Mouse (Mus musculus): ENCODE results near the gene Pla2g6. TPM values are rescaled to one million over a fixed set of nuclear protein-coding genes. Genes with fewer than 3 reads are reported as not detected.

Gene Pla2g6
- total and polyA plus RNA-seq, 3 experiments: 9.3 to 20.9 (median 14.8) TPM

GRCm38 (mm10) chr15:79342641-79343337, 14.6 kb upstream of the Pla2g6 start:
- peak overlapping the region in 1 of 3 experiments; percentile 13 for H3K4me3 ChIP-seq (replicated peaks in 1 of 3; ENCODE audit: low read depth in 2 of 3, low read length in 2 of 3, poor library complexity in 1 of 3)
- 0 out of 2 replicates have a peak, but pooled peaks have one; percentile 24 for TF ChIP-seq MAX (IDR thresholded peaks at IDR 0.05; ENCODE audit: low read length)
- no peak for TF ChIP-seq TBP (conservative IDR thresholded peaks at IDR 0.05; ENCODE audit: low read depth, low read length)
- DNase-seq (ENCODE audit: extremely low read depth): no peak

GRCm38 (mm10) chr15:79338978-79339377, 10.8 kb upstream of the Pla2g6 start:
- TF ChIP-seq POLR2AphosphoS2 (IDR thresholded peaks at IDR 0.05; ENCODE audit: low read depth, low read length) (no peak), IRF4 (IDR thresholded peaks at IDR 0.05; ENCODE audit: low read depth, low read length) (no peak), E2F4 (IDR thresholded peaks at IDR 0.05; ENCODE audit: insufficient replicate concordance, low read depth, low read length) (no peak), MAFK (IDR thresholded peaks at IDR 0.05; ENCODE audit: insufficient replicate concordance, low read length) (no peak), JUN (IDR thresholded peaks at IDR 0.05; ENCODE audit: insufficient read depth, low read depth, low read length) (no peak), MYC (IDR thresholded peaks at IDR 0.05; ENCODE audit: low read depth, low read length) (no peak), PAX5 (IDR thresholded peaks at IDR 0.05; ENCODE audit: low read length) (no peak), RAD21 (IDR thresholded peaks at IDR 0.05; ENCODE audit: low read depth, low read length) (no peak), CTCF (conservative IDR thresholded peaks at IDR 0.05 in 1 of 2, IDR thresholded peaks at IDR 0.05 in 1 of 2; ENCODE audit: low read depth in 2 of 2, low read length in 2 of 2) (no peak), NRF1 (IDR thresholded peaks at IDR 0.05; ENCODE audit: low read depth, low read length) (no peak), UBTF (IDR thresholded peaks at IDR 0.05; ENCODE audit: low read depth, low read length) (no peak), ETS1 (conservative IDR thresholded peaks at IDR 0.05; ENCODE audit: low read depth, low read length) (no peak), GABPA (IDR thresholded peaks at IDR 0.05; ENCODE audit: insufficient replicate concordance, low read depth, low read length) (no peak)
- H3K4me3 ChIP-seq (replicated peaks in 1 of 3; ENCODE audit: low read depth in 2 of 3, low read length in 2 of 3, poor library complexity in 1 of 3): no peak overlapping the region
- dilution Hi-C loops (cut with MboI; ENCODE audit: extremely low pct_ligation_motif_present, extremely low pct_unique_long_range_greater_than_20kb, low sequenced_read_pairs): no loop called here
- peaks cover 36 to 63% of the 10 kb centered on the region in 2 experiments for H3K4me1 ChIP-seq (ENCODE audit: control insufficient read depth in 1 of 2, insufficient read depth in 2 of 2)
- DNase-seq (ENCODE audit: extremely low read depth): no peak
- peaks cover 2% of the 10 kb centered on the region for H3K9me3 ChIP-seq (replicated peaks; ENCODE audit: low read length)
- H3K79me2 ChIP-seq (replicated peaks; ENCODE audit: control insufficient read depth, extremely low read depth, insufficient read depth, poor library complexity, severe bottlenecking): no peaks in the 10 kb centered on the region
- H3K27ac ChIP-seq (ENCODE audit: insufficient read depth, low read depth): no peak overlapping the region
- H3K9ac ChIP-seq (ENCODE audit: insufficient read depth, low read depth): no peak overlapping the region
- in situ Hi-C loops (cut with MboI; ENCODE audit: low pct_ligation_motif_present, low pct_unique_long_range_greater_than_20kb, low sequenced_read_pairs): loop anchor here (25.0 kb wide), 1 partner anchor 427 kb away; the partner anchor contains the start of gene Pdxp
- no peaks in the 10 kb centered on the region for H3K36me3 ChIP-seq (replicated peaks in 1 of 2; ENCODE audit: control insufficient read depth in 1 of 2, insufficient read depth in 1 of 2, low read length in 1 of 2)
- H3K27me3 ChIP-seq (replicated peaks): no peaks in the 10 kb centered on the region
- no peak overlapping the region for H3K4me2 ChIP-seq (ENCODE audit: insufficient read depth, low read depth, poor library complexity, severe bottlenecking)

More at GRCm38 (mm10) chr15:79342641-79343337, 14.6 kb upstream of the Pla2g6 start:
- H3K4me1 ChIP-seq (ENCODE audit: control insufficient read depth in 1 of 2, insufficient read depth in 2 of 2): peaks cover 22 to 46% of the 10 kb centered on the region in 2 experiments
- H3K27me3 ChIP-seq (replicated peaks): no peaks in the 10 kb centered on the region
- no peak overlapping the region for H3K4me2 ChIP-seq (ENCODE audit: insufficient read depth, low read depth, poor library complexity, severe bottlenecking)
- in situ Hi-C loops (cut with MboI; ENCODE audit: low pct_ligation_motif_present, low pct_unique_long_range_greater_than_20kb, low sequenced_read_pairs) (loop anchor here (25.0 kb wide), 1 partner anchor 430 kb away; the partner anchor contains the start of gene Pdxp), dilution Hi-C loops (cut with MboI; ENCODE audit: extremely low pct_ligation_motif_present, extremely low pct_unique_long_range_greater_than_20kb, low sequenced_read_pairs) (no loop called here)
- H3K79me2 ChIP-seq (replicated peaks; ENCODE audit: control insufficient read depth, extremely low read depth, insufficient read depth, poor library complexity, severe bottlenecking): no peaks in the 10 kb centered on the region
- no peak overlapping the region for H3K9ac ChIP-seq (ENCODE audit: insufficient read depth, low read depth)
- peaks cover 2% of the 10 kb centered on the region for H3K9me3 ChIP-seq (replicated peaks; ENCODE audit: low read length)
- H3K36me3 ChIP-seq (replicated peaks in 1 of 2; ENCODE audit: control insufficient read depth in 1 of 2, insufficient read depth in 1 of 2, low read length in 1 of 2): no peaks in the 10 kb centered on the region
- no peak overlapping the region for H3K27ac ChIP-seq (ENCODE audit: insufficient read depth, low read depth)
